Mouse (Mus musculus) heart, postnatal 0 days (tissue): ENCODE measurements around the gene Akap2.

Experiments used
- CTCF ChIP-seq: IDR thresholded peaks from 2 replicates; pipeline ENCODE4 v1.5.1; 2016; ENCODE audit warnings: antibody characterized with exemption, control low read depth, low read depth
- EP300 ChIP-seq: IDR thresholded peaks from 2 replicates; pipeline ENCODE4 v1.6.1; 2016; ENCODE audit warnings: antibody characterized with exemption, low read depth

- TF ChIP-seq EP300 (no peak), CTCF (no peak)
These were observed 20.5 kb upstream of the Akap2 start for GRCm38 (mm10) chr4:57696955-57697354.
